Mouse (Mus musculus) ovary, adult 18-20 months (tissue): Measurements from ENCODE around the gene Tnfsf12.
"Not testable (repeated sequence)": the region's sequence is repeated elsewhere in the genome, so short reads cannot be mapped to it uniquely, and the experiment has no call there.

ENCODE experiments used
- DNase-seq: peaks from one replicate; pipeline ENCODE4 v3.0.0; 2022; ENCODE audit warnings: low spot score, mixed read lengths

The Tnfsf12 gene

DNA sequence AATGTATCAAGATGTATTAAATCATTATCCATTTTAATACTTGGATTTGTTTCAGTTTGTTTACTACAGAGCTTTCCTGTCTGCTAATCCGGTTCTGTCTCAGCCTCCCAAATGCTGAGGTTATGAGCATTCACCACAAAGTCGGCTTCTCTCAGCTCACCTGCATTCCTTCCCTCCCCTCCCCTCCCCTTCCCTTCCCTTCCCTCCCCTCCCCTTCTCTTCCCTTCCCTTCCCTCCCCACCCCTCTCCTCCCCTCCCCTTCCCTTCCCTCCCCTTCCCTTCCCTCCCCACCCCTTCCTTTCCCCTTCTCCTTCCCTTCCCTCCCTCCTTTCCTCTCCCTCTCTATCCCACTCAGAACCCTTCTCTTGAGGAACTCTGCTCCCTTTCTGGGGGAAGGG lies 9.0 kb upstream of the Tnfsf12 start:
- DNase-seq: no peak

DNA sequence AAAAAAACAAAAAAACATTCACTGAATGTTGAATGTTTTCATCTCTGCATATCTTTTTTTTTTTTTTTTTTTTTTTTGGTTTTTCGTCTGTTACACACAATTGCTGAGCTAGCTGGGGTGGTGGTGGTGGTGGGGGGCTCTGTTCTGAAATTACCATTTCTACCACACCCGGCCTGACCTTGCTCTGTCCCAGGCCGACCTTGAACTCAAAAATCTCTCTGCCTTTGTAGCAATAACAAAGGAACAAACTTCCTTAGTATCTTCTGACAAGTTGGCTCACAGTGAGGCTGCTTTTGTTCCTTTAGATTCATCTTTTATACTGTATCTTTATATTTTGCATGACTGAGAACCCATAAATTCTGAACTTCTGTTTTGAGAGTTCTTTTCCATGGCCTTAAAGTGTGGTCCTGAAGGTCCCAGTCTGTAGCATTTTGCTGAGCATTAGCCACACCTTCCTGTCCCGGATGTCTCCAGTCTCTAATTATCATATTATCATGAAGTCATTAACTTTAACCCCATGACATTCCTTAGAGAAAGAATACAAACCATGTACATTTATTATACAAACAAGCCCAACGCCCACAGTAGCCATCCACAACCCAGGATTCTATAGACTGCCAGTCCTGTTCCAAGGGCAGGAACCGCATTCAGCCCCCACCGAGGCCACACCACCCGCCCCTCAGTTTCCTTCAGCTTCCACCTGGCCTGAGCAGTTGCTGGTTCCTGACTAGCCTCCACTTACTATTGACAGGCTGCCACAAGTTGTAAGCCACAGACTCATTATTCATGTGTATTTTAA lies 8.4 kb upstream of the Tnfsf12 start:
- no peak for DNase-seq

DNA sequence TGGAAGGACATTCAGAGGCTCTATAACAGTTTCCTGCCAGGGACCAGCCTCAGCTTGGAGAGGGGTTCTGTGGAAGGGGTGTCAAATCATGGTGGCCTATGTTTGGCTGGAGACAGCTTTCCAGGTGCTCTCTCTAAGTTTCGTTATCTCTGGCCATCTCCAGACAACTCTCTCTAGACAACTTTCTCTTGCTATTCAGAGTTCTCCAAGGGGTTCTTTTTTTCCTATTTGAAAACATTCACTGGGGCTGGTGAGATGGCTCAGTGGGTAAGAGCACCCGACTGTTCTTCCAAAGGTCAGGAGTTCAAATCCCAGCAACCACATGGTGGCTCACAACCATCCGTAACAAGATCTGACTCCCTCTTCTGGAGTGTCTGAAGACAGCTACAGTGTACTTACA lies 7.7 kb upstream of the Tnfsf12 start:
- DNase-seq: not testable (repeated sequence)

DNA sequence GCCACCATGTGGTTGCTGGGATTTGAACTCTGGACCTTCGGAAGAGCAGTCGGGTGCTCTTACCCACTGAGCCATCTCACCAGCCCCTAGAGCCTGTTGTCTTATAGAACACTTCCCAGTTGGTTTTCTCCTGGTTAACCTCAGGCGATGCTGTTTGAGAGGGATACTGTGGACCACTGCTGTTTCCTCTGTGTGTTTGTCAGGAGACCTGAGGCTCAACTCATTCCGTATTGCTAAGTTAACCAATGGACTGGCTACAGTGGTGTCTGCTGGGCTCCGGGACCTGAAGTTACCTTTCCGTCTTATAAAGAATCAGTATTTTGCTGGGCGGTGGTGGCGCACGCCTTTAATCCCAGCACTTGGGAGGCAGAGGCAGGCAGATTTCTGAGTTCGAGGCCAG lies 7.2 kb upstream of the Tnfsf12 start:
- DNase-seq: not testable (repeated sequence)

DNA sequence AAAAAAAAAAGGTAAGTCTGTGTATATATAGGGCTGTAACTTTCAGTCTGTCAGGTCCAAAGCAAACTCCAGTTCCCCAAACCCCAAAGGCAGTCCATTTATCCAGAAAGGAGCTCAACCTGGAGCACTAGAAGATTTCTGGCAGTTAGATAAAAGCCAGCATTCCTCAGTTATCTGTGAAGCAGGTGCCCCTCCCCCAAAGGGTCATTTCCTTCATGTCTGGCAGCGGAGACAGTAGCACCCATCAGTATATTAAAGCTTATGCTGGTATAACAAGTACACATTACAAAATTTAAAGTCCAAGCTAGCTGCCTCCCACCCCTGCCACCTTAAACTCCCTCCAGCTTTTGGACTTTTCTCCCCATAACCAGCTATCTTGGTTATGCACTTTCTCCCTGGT lies 3.9 kb upstream of the Tnfsf12 start:
- DNase-seq: no peak

DNA sequence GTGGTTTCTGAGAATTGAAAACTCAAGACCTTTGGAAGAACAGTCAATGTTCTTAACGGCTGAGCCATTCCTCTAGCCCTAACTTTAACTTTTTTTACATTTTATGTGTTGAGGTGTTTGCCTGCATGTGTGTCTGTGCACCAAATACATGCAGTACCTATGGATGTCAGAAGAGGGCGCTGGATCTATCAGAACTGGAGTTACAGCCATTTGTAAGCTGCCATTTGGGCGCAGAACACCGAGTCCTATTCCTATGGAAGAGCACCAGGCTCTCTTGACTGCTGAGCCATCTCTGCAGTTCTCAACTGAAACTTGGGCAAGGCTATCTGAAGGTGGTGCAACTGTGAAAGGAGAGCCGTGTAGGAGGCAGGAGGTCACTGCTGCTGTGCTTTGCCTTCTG lies 2.9 kb upstream of the Tnfsf12 start:
- no peak for DNase-seq

DNA sequence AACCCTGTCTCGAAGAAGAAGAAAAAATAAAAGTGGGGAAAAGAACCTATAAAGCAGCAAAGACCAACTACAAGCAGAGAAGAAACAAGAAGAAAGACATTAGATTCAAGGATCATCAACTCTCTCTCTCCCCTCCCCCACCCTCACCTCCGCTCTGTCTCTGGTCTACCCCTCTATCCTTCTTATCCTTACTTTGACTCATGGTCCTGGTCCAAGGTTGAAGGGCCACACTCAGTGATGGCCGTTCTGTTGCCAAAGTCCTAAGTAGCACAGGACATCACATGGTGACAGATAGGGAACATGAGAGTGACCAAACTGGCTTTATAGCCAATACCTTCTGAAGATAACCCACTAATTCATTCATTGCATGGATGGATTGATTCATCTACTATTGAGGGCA lies 1.7 kb upstream of the Tnfsf12 start:
- DNase-seq: no peak

DNA sequence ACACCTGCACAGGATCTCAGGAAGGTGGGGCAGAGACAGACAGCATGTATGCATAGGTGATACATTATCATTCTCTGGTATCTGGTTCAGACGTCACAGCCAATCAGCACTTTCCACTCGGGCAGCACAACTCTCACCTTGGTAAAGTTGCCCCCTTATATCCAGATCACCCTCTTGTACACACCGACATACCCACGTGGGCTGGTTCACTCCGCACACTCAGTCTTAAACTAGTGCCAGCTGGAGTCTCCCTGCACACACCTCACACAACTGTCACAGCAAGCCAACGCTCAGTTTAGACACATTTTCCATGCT lies 646 bp downstream of the Tnfsf12 start:
- no peak for DNase-seq

DNA sequence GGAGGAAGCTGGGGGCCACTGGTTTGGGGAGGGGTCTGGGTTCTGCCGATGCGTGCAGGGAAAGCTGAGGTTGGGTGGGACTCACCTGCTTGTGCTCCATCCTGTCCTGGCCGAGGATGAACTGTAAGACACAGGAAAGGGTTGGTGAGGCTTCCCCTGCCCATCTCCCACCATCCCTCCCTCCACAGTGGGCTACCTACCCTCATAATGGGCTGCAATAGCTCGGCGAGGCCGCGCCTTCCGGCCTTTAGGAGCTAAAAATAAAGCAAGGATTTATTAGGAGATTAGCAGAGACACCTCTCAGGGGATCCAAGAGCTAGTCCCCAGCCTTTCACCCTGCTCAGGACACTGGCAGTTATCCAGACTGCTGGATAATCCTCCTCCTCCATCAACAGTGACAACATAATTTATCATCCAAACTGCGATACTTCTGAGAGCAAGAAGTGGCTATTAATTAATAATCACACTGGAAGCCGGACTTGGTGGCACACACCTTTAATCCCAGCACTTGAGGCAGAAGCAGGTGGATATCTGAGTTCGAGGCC lies 2.2 kb downstream of the Tnfsf12 start:
- no peak for DNase-seq

DNA sequence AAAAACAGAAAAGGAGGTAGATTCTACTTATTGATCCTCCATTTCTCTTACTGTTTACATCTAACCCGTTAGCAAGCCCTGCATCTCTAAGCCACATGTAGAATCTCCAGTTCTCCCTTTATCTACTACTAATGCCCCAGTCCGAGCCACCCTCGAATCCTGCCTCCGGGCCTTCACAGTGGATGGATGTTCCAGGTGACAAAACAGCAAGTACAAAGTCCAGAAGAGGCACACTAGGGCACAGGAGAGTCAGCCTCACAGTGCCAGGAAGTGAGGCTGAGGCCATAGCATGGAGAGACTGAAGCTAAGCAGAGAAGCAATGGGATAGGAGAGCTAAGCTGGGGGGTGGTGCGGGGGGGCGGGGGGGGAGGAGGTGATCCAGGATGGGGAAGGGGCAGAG lies 2.8 kb downstream of the Tnfsf12 start:
- DNase-seq: no peak

DNA sequence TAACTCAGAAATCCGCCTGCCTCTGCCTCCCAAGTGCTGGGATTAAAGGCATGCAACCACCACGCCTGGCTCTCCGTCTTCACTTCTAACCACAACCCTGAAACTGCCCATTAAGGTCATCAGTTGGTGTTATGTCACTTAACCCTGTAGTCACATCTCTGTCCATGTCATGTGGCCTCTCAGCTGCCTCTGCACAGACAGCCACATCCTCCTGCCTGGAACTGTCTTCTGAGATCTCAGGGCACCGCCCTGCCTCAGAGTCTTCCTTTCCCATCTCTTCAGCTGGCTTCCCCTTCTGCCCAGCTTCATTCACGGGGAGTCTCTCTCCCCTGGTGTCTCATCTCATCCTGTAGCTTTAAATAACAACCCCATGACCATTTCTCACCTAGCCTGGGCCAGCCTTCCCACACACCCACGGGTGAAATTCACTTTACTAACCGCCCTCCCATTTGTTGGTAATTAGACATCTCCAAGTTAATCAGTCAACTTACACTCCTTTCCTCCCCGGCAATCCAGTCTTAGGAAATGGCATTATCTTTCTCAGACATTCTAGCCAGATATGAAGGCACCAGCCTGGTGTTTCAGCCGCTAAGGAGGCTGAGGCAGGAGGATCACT lies 3.3 kb downstream of the Tnfsf12 start:
- DNase-seq: no peak

DNA sequence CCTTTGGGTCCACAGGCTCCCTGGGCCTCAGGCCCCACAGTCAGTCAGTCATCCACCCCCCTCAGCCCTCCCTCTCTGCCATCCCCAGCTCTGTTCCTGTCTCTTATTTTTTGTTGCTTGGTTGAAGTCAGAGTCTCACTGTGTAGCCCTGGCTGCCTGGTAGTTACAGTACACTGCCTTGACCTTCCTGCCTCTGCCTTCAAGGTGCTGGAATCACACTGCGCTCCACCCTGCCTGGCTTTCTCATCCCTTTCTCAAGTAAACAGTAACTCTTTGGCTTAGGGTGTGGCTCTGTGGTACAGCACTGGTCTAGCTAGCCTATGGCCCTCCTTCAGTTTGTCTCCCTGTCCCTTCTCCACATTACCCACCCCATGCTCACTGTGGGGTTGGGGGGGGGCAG lies 5.8 kb downstream of the Tnfsf12 start:
- no peak for DNase-seq

DNA sequence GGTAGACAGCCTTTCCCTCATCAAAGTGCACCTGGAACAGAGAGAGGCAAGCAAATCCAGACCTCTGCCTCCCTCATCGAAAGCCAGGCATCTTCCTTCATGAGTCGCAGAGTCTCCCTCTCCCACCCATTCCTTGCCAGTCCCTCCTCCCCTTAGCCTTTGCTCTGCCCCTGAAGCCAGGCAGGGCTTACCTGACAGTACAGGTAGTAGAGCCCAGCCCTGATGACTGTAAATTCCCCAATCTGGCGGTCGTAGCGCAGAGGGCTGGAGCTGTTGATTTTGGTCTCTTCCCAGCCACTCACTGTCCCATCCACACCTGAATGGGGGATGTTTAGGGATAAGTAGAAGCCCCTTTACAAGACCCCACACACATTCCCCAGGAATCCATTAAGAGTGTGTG lies 8.6 kb downstream of the Tnfsf12 start:
- DNase-seq: no peak

DNA sequence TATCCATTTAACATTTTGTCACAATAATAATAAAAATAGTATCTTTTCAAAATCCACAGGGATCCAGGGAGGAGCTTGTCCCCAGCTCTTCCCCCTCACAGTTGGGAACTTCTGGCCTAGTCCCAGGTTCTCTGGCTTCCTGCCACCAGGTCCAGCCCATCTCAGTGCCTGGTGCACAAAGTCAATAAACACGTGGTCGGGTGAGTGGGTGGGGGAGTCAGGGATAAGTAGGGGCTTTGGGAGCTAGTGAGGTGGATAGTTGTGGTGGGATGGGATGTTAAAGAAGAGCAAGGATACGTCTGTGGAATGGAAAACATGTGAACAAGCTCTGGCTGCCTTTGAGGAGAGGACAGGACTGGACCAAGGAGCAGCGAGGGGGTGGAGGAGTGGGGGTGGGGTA lies 9.3 kb downstream of the Tnfsf12 start:
- DNase-seq: peak; percentile 76

DNA sequence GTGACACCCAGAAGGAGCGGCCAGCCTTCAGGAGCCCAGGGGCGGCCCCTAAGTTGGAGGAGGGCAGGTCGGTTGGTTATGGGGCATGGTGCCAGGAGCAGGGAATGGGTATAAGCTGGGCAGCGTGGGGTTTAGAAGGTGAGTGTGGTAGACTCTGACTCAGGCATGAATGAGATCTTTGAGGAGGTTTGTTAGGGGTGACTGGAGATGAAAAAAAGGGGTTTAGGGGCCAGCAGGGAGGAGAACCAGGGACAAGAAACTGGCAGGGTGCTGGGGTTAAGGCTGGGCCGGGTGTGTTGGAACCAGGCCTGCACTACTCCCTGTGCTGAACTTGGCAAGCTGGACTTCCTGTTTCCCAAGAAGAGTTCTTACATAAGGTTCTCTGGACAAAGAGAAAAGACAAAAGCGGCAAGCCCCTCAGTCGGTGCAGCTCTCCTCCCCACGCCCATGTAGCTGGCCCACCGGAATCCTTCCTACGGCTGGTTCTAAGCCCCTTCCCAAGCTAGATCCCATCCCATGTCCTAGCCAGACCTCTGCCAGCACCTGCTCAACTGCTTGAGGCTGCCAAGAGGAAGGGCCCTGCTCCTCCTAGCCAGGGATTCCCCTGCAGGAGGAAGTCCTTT lies 10.0 kb downstream of the Tnfsf12 start, which contains the start of gene Tnfsf13:
TSS of gene Tnfsf13 (minus strand) at position 259 of the 623 bp plus-strand sequence.
- DNase-seq: peak; percentile 78

DNA sequence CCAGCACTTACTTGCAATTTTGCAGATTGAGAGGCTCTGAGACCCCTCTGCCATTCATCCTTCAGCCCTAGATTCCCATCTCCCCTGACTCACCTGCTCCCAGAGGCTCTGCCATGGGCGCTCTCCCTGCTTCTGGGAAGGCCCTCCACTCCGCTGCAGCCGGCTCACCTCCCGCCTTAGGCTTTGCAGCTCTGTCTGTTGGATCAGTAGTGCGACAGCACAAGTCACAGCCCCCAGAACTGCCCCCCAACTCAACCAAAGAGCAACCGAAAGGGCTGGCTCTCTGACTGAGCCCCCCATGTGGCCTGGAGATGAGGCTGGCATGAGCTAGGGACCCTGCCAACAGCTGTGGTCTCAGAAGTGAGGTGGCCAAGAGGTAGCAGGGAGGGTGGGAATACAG lies 10.7 kb downstream of the Tnfsf12 start:
- DNase-seq: no peak

DNA sequence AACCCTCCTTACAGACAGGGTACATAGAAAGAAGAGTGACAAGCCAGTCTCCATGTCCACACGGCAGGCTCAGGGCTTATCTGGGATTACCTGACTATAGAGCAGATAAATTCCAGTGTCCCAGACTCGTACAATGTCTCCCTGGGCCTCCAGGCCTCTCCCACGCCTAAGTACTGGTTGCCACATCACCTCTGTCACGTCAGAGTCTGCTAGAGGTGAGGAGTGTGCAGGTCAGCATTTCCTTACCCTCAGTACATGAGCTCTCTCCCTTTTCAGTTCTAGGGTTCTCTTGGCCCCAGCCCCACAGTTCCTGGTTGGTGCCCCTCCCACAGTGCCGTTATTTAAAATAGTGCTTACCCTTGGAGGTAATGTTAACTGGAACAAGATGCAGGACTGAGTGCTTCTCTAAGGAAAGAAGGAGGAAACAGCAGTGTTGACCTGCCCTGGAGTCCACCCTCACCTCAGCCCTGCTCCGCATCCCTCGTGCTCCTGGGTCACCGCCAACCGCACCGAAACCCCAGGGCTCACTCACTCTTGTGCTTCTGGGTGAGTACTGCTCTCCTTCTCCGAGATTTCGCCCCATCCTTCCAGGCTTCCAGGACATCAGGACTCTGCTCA lies 11.4 kb downstream of the Tnfsf12 start:
- DNase-seq: no peak

DNA sequence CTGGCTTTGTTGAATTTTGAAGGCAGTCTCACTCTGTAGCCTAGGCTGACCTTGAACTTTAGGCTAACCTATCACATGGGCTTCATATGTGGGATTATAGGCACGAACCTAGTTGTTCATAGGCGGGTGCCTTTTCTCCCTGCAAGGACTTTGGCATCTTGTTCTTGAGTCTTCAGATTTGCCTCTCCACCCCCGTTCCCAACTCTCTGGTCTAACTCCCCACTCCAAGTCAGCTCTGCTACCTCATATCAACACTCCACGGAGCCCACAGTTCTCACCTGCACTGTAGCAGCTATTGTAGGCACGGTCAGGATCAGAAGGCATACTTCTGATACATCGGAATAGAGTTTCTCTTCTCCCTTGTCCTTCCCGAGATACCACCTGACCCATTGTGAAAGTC lies 12.1 kb downstream of the Tnfsf12 start:
- no peak for DNase-seq

DNA sequence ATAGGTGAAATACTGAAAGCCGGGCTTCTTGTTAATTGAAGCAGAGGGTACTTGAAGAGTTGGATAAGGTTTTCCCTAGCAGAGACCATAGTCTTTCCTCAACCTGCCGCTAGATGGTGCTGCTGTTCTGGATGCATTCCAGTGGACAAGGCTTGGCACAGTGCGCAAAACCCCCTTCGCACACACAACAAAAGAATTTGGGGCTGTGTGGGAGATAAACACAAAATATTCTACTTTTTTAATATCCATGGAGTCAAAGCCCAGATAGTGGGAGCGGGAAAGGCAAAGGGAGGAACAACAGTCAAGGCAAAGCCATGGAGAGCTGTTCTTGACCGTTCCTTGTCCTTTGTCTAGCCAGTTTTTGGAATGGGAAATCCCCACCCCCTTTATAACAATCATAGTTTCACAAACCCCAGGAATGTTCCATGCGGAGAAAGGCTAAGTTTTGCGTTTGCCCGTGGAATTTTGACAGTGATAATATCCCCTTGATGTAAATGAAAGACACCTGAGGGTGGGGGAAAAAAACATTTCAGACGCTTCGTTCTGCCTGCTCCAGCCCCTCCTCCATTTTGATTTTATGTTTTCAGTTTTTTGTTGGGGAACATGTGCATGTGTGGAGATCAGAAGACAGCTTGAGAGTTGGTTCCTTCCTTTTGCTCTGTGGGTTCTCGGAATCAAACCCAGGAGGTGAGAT lies 12.7 kb downstream of the Tnfsf12 start:
- DNase-seq: peak; percentile 78

DNA sequence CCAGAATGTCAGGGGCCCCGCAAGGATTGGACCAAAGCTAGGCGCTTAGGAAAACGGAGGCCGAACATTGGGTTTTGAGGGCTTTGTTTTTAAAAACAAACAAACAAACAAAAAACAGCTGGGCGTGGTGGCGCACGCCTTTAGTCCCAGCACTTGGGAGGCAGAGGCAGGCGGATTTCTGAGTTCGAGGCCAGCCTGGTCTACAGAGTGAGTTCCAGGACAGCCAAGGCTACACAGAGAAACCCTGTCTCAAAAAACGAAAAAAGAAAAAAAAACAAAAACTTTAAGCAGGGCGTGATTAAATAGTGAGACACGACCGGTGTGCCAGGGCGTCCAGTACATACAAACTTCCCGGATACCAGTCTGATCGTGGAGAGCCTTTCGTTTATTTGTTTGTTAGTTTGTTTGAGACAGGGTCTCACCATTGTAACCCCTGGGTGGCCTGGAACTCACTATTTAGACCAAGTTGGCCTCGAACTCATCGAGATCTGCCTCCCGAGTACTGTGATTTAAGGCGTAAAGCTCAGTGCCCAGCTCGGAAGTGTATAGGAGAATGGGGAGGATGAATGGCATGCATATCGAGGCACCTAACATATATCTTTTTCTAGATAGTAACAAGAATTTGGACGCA lies 13.3 kb downstream of the Tnfsf12 start:
- DNase-seq: no peak

DNA sequence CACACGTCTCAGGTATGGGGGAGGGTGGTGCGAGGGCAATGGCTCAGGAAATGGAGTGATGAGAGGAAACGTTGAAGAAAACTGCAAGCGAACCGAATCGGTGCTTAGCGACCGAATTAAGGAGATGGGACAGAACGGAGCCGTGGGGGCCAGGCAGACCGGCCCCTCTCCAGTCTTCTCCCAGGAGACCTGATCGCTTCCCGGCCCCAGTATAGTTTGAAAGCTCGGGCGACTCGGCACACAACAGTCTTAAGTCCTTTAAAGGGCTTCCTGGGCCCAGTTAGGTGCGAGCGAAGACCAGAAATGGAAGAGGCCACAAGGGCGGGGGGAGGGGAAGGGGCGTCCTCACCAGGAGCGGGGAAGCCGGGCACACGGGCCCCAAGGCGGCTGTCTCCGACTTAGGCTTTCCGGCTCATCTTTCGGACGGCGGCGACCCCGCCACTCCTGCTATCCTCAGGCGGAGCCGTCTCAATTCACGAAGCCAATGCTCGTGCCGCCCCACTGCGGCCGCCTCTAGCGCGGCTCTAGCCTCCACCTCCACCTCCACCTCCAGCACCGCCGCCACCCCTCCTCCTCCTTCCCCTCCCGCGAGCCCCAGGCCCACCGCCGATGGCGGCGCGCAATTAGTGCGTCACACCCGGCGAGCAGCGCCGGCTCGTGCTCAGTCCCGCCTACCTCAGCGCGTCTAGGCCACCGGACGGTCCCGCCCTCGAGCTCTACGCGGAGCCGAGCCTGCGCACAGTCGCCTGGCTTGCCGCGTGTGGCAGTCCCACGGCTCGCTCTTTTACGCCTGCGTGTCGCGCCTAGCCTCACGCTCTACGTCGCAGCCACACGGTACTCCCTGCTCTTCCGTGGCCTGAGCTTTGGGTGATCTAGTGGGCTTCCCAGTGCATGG lies 14.1 kb downstream of the Tnfsf12 start, which contains the start of gene Senp3:
TSS of gene Senp3 (minus strand) at position 771 of the 895 bp plus-strand sequence.
- peak; percentile 95 for DNase-seq
